Mouse (Mus musculus): ENCODE measurements around the gene Slc7a11. TPM values are rescaled to one million over a fixed set of nuclear protein-coding genes. Genes with fewer than 3 reads are reported as not detected.
A peak's percentile ranks its signal among the peaks of the same experiment; 100 is the strongest.

Slc7a11 gene
- 0.21 and 0.40 TPM in 2 replicates for polyA plus RNA-seq (2016; fragmentation: Nextera tagmentation; extraction: Ambion mirVana)

- H3K27ac ChIP-seq: peak within 1 kb of the TSS; percentile 62
- WGBS: 3% methylated on average over 11 of the region's 11 CpGs
Measured at GRCm38 (mm10) chr3:50443421-50443916, at the start of gene Slc7a11. Gene Slc7a11 (minus strand): TSS chr3:50443614.

GRCm38 (mm10) chr3:50491678-50492077 lies 48.3 kb upstream of the Slc7a11 start:
- Histone ChIP-seq H3K4me3 (no peak overlapping the region), H3K9me3 (no peaks in the 10 kb centered on the region), H3K36me3 (no peaks in the 10 kb centered on the region), H3K4me1 (replicated peaks) (no peaks in the 10 kb centered on the region), H3K27ac (no peak overlapping the region), H3K27me3 (ENCODE audit: insufficient read depth, poor library complexity, severe bottlenecking) (no peaks in the 10 kb centered on the region)
- no peak for DNase-seq (ENCODE audit: low spot score)
- WGBS: 93% methylated on average over 2 of the region's 2 CpGs

More at GRCm38 (mm10) chr3:50443421-50443916, at the start of gene Slc7a11:
- Histone ChIP-seq H3K27me3 (ENCODE audit: insufficient read depth, poor library complexity, severe bottlenecking) (peaks cover 3% of the 10 kb centered on the region; the same call in 1 of the 2 replicates), H3K36me3 (no peaks in the 10 kb centered on the region), H3K4me1 (replicated peaks) (peaks cover 19% of the 10 kb centered on the region), H3K9me3 (no peaks in the 10 kb centered on the region), H3K4me3 (peak within 1 kb of the TSS; percentile 44)
- peak; percentile 30 for DNase-seq (ENCODE audit: low spot score)

GRCm38 (mm10) chr3:50484076-50484475 lies 40.7 kb upstream of the Slc7a11 start:
- peak; percentile 3 for DNase-seq (ENCODE audit: low spot score)
- 75% methylated on average over 1 of the region's 1 CpGs for WGBS
- no peaks in the 10 kb centered on the region for H3K27me3 ChIP-seq (ENCODE audit: insufficient read depth, poor library complexity, severe bottlenecking)

GRCm38 (mm10) chr3:50462223-50462622 lies 18.8 kb upstream of the Slc7a11 start:
- no peak for DNase-seq (ENCODE audit: low spot score)
- Histone ChIP-seq H3K4me3 (no peak overlapping the region), H3K27me3 (ENCODE audit: insufficient read depth, poor library complexity, severe bottlenecking) (no peaks in the 10 kb centered on the region), H3K36me3 (no peaks in the 10 kb centered on the region), H3K27ac (no peak overlapping the region), H3K9me3 (no peaks in the 10 kb centered on the region), H3K4me1 (replicated peaks) (no peaks in the 10 kb centered on the region)
- 95% methylated on average over 2 of the region's 2 CpGs for WGBS

More at GRCm38 (mm10) chr3:50484076-50484475, 40.7 kb upstream of the Slc7a11 start:
- Histone ChIP-seq H3K9me3 (no peaks in the 10 kb centered on the region), H3K4me3 (no peak overlapping the region), H3K4me1 (replicated peaks) (no peaks in the 10 kb centered on the region), H3K36me3 (no peaks in the 10 kb centered on the region), H3K27ac (no peak overlapping the region)

GRCm38 (mm10) chr3:50457136-50457535 lies 13.7 kb upstream of the Slc7a11 start:
- Histone ChIP-seq H3K36me3 (no peaks in the 10 kb centered on the region), H3K9me3 (no peaks in the 10 kb centered on the region), H3K27me3 (ENCODE audit: insufficient read depth, poor library complexity, severe bottlenecking) (no peaks in the 10 kb centered on the region), H3K27ac (no peak overlapping the region), H3K4me1 (replicated peaks) (no peaks in the 10 kb centered on the region), H3K4me3 (no peak overlapping the region)
- WGBS: 92% methylated on average over 5 of the region's 5 CpGs
- DNase-seq (ENCODE audit: low spot score): no peak

GRCm38 (mm10) chr3:50456564-50456963 lies 13.2 kb upstream of the Slc7a11 start:
- Histone ChIP-seq H3K27me3 (ENCODE audit: insufficient read depth, poor library complexity, severe bottlenecking) (no peaks in the 10 kb centered on the region), H3K9me3 (no peaks in the 10 kb centered on the region), H3K4me1 (replicated peaks) (no peaks in the 10 kb centered on the region), H3K4me3 (no peak overlapping the region), H3K36me3 (no peaks in the 10 kb centered on the region), H3K27ac (no peak overlapping the region)
- DNase-seq (ENCODE audit: low spot score): no peak
- WGBS: 73% methylated on average over 4 of the region's 4 CpGs

GRCm38 (mm10) chr3:50456023-50456422 lies 12.6 kb upstream of the Slc7a11 start:
- no peaks in the 10 kb centered on the region for H3K36me3 ChIP-seq
- H3K9me3 ChIP-seq: no peaks in the 10 kb centered on the region
- H3K27ac ChIP-seq: no peak overlapping the region
- no peaks in the 10 kb centered on the region for H3K4me1 ChIP-seq (replicated peaks)
- 68% methylated on average over 1 of the region's 1 CpGs for WGBS
- no peak overlapping the region for H3K4me3 ChIP-seq
- no peaks in the 10 kb centered on the region for H3K27me3 ChIP-seq (ENCODE audit: insufficient read depth, poor library complexity, severe bottlenecking)
- DNase-seq (ENCODE audit: low spot score): no peak

- Histone ChIP-seq H3K27me3 (ENCODE audit: insufficient read depth, poor library complexity, severe bottlenecking) (peaks cover 3% of the 10 kb centered on the region; the same call in 1 of the 2 replicates), H3K27ac (no peak overlapping the region), H3K36me3 (no peaks in the 10 kb centered on the region), H3K9me3 (no peaks in the 10 kb centered on the region), H3K4me3 (no peak overlapping the region), H3K4me1 (replicated peaks) (peaks cover 19% of the 10 kb centered on the region)
- 77% methylated on average over 10 of the region's 10 CpGs for WGBS
- DNase-seq (ENCODE audit: low spot score): no peak
Measured at GRCm38 (mm10) chr3:50445050-50445775, 1.8 kb upstream of the Slc7a11 start.

- H3K9me3 ChIP-seq: no peaks in the 10 kb centered on the region
- H3K4me3 ChIP-seq: peak overlapping the region; percentile 44
- no peak for DNase-seq (ENCODE audit: low spot score)
- 23% methylated on average over 9 of the region's 9 CpGs for WGBS
- H3K36me3 ChIP-seq: no peaks in the 10 kb centered on the region
- H3K27me3 ChIP-seq (ENCODE audit: insufficient read depth, poor library complexity, severe bottlenecking): peaks cover 3% of the 10 kb centered on the region; the same call in 1 of the 2 replicates
- peak overlapping the region; percentile 62; the same call in 1 of the 2 replicates for H3K27ac ChIP-seq
- peaks cover 19% of the 10 kb centered on the region for H3K4me1 ChIP-seq (replicated peaks)
Measured at GRCm38 (mm10) chr3:50443942-50444341, 528 bp upstream of the Slc7a11 start.

- Histone ChIP-seq H3K27ac (peak overlapping the region; percentile 62; the same call in 1 of the 2 replicates), H3K4me3 (peak overlapping the region; percentile 44), H3K9me3 (no peaks in the 10 kb centered on the region), H3K4me1 (replicated peaks) (peaks cover 19% of the 10 kb centered on the region), H3K36me3 (no peaks in the 10 kb centered on the region), H3K27me3 (ENCODE audit: insufficient read depth, poor library complexity, severe bottlenecking) (peaks cover 3% of the 10 kb centered on the region; the same call in 1 of the 2 replicates)
- DNase-seq (ENCODE audit: low spot score): peak; percentile 6
- 71% methylated on average over 19 of the region's 19 CpGs for WGBS
Measured at GRCm38 (mm10) chr3:50442341-50443292, 797 bp downstream of the Slc7a11 start.

- H3K4me1 ChIP-seq (replicated peaks): peaks cover 19% of the 10 kb centered on the region
- no peaks in the 10 kb centered on the region for H3K9me3 ChIP-seq
- DNase-seq (ENCODE audit: low spot score): no peak
- no peak overlapping the region for H3K4me3 ChIP-seq
- no peaks in the 10 kb centered on the region for H3K36me3 ChIP-seq
- no peak overlapping the region for H3K27ac ChIP-seq
- 86% methylated on average over 3 of the region's 3 CpGs for WGBS
- peaks cover 3% of the 10 kb centered on the region; the same call in 1 of the 2 replicates for H3K27me3 ChIP-seq (ENCODE audit: insufficient read depth, poor library complexity, severe bottlenecking)
Measured at GRCm38 (mm10) chr3:50441330-50441729, 2.1 kb downstream of the Slc7a11 start.

- 88% methylated on average over 2 of the region's 2 CpGs for WGBS
- peaks cover 3% of the 10 kb centered on the region; the same call in 1 of the 2 replicates for H3K27me3 ChIP-seq (ENCODE audit: insufficient read depth, poor library complexity, severe bottlenecking)
- H3K27ac ChIP-seq: no peak overlapping the region
- no peak overlapping the region for H3K4me3 ChIP-seq
- no peaks in the 10 kb centered on the region for H3K36me3 ChIP-seq
- H3K4me1 ChIP-seq (replicated peaks): peaks cover 19% of the 10 kb centered on the region
- no peaks in the 10 kb centered on the region for H3K9me3 ChIP-seq
- DNase-seq (ENCODE audit: low spot score): no peak
Measured at GRCm38 (mm10) chr3:50440409-50440808, 3.0 kb downstream of the Slc7a11 start.
